Mouse (Mus musculus) thymus, postnatal 14 days (tissue): Measurements from ENCODE around the gene Aldh1l1.

Source experiments
- DNase-seq: peaks from one replicate; pipeline ENCODE4 v3.0.0; 2021

Aldh1l1 gene

GRCm38 (mm10) chr6:90509085-90509484, 22.9 kb downstream of the Aldh1l1 start:
- DNase-seq = no peak

GRCm38 (mm10) chr6:90512416-90512815, 26.2 kb downstream of the Aldh1l1 start:
- DNase-seq = no peak

DNA sequence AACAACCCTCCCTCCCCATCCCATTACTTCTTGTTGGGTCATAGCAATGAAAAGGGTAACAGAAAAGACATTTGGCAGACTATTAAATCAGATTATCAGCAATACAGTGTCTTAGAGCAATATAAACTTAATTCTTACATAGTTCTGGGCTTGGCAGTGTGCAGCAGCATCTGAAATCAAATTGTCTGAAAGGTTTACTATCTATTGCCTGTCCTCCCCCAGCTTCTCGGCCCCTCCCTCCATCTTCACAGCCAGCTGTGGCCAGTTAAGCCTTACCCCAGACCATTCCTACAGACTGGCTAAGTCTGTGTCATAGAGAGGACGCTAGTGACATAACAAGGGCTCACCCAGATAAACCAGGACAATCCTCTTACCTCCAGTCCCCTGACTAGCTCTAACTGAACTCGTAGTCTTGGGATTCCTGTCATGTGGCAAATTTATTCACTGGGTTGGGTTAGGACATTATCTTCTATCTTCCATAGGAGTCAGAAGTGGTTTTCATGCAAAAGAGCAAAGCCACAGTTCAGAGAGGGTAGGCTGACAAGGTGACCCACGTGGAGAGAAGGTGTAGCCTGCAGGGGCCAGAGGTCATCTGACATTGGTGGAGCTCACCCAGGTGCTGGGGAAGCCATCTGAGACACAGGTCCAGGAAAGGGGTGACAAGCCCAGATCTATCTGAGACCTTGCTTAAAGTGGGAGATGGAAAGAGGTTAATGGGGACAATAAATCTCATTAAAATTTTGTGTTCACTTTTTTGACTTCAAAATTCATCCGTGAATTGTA, 27.0 kb downstream of the Aldh1l1 start:
- no peak for DNase-seq

DNA sequence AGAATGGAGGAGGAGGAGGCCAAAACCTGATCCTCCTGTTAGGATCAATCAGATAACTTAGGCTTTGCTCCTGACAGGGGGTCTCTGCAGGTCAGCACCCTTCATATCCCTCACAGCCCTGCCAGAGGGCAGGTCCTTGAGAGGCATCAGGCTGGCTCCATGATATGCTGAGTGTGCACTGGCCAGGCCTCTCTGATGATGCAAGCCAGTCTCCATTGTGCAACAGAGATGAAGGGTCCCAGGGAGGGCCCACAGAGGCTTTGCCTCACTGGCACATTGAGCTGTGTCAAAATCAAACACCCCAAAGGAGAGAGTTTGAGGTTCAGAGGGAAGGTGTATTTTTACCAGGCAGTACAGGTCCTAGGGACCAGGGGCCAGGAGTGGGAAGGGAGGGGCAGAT, 28.1 kb downstream of the Aldh1l1 start:
- DNase-seq = no peak

DNA sequence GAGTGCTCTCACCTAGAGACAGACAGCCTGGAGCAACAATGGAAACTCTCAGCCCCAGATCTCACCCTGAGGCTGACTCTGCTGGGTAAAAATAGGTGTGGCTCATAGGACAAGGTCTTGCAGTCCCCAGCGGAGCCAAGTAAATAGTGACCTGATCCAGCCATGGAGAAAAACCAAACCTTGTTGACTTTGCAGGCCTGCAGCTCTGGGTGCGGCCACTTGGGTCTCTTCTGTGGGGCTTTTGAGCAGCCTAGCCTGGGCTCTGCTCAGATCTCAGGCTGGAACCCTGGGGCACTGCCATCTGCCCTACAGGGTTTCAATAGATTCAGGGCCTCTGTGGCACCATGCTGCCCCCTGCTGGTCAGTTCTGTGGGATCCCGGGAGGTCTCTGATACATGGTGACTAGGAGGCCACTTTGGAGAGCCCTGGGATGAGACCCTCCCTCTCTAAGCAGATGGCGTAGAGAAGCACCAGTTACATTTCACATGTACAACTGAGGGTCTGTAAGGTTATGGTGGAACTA, 28.7 kb downstream of the Aldh1l1 start:
- peak; percentile 60 for DNase-seq

DNA sequence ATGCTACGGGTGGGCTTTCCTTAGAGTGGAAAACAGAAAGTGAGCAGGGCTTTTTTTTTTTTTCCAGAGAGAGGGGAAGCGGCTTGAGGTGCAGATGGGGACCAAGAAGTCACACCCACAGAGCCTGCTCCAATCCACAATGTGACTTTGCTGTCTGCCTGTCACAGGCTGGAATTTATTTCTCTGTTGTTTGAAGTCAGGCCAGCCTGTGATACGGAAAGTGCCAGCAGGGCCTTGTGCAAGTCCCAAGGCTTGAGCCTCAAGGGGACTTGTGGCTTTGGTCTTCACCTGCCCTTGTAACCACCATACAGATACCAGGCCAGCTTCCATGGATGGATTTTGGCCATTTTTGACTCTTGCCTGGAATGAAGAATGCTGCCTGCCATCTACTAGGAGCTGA, 32.7 kb downstream of the Aldh1l1 start:
- no peak for DNase-seq

- no peak for DNase-seq
Observed at GRCm38 (mm10) chr6:90519375-90519774, 33.1 kb downstream of the Aldh1l1 start.

DNA sequence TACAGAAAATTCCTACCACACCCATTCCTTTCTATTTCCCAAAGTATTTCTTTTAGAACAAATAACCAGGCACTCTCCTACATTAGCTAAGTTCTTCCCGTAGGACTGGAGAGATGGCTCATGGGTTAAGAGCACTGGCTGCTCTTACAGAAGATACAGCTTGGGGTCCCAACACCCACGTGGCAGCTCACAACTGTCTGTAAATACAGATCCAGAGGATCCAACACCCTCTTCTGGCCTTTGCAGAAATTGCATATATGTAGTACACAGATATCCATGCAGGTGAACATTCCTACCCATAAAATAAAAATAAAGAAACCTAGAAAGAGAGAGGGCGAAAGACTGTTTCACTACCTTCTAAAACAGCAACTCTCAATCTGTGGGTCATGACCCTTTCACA, 40.2 kb downstream of the Aldh1l1 start:
- DNase-seq = no peak

DNA sequence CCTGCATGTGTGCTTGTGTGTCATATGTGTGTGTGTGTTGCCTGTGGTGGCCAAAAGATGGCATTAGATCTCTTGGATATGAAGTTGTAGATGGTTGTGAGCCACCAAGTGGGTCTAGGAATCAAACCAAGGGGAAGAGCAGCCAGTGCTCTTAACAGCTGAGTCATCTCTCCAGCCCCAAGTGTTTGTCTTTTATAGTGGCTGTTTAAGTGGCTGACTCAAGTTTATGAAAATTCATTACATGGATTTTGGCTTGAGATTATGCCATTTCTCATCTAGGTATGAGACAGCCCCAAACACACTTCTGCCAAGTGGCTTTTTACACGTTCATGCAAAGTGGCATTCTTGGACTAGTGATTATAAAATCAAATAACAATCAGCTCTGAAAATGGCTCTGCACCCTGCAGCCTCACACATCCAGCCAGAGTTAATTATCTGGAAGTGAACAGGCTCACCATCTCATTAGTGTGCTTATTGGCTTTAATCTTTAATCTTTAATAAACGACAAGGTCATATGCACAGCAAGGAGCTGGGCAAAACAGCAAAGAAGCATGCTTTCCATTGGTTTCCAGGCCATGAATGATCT, 43.3 kb downstream of the Aldh1l1 start:
- DNase-seq = no peak

- no peak for DNase-seq
Observed at GRCm38 (mm10) chr6:90532575-90533190, 46.5 kb downstream of the Aldh1l1 start.

GRCm38 (mm10) chr6:90533505-90533904, 47.3 kb downstream of the Aldh1l1 start:
- DNase-seq = no peak

- no peak for DNase-seq
Observed at GRCm38 (mm10) chr6:90534701-90535475, 48.7 kb downstream of the Aldh1l1 start.

GRCm38 (mm10) chr6:90536824-90537223, 50.6 kb downstream of the Aldh1l1 start:
- DNase-seq = no peak

- DNase-seq = peak; percentile 84
Observed at GRCm38 (mm10) chr6:90537941-90538340, 51.7 kb downstream of the Aldh1l1 start.

DNA sequence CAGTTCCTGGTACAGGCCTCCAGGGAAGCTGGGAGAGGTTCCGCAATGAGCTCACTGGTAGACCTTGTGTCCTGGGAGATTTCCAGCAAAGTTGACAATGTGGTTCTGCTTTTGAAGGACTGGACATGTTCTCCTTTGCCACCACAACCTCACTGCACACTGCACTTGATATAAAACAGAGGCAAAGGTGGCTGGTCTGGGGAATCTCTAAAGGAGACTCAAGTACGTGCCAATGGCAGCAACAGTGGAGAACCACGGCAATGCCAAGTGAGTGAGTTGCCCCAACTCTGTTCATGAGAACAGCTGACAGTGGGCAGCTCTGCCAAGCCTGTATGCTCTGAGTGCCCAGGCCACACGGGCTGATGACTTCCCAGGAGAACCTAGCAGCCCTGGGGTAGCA, 53.0 kb downstream of the Aldh1l1 start:
- DNase-seq = no peak

DNA sequence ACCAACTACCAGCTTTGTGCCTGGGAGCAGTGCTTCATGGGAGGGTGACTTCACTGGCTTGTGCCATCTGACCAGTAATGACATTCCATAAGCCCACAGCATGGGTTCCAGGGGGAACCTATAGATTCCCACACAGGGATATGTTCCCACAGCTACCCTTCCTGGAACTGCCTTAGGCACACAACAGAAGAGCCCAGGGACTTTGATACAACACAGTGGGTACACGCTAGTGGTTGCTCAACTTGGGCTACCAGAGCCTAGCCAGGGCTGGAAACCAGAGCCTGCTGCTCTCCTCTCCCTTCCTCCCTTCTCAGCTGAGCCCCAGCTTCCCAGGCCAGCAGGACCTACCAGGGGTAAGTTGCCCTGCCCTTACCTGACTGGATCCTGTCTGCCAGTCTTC, 54.3 kb downstream of the Aldh1l1 start:
- DNase-seq = no peak

- no peak for DNase-seq
Observed at GRCm38 (mm10) chr6:90541367-90541772, 55.1 kb downstream of the Aldh1l1 start.

GRCm38 (mm10) chr6:90544433-90544832, 58.2 kb downstream of the Aldh1l1 start:
- DNase-seq = no peak

DNA sequence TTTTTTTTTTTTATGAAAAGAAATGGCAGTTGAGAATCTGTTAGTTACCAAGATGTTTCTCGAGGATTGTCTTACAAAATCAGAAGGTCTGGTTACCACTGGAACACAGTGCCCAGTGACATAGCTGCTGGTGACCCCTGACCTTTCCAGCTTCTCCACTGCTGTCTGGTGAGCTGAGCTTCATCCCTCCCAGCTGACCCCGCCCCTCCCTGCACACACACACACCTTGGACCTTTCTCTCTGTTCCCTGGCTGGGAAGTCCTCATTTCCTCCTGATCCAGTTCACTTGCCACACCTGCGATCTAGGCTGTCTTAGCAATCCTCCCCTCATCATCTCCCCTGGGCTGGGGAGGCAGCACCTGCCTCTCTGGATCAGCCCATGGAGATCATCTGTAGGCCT, 60.0 kb downstream of the Aldh1l1 start:
- no peak for DNase-seq

DNA sequence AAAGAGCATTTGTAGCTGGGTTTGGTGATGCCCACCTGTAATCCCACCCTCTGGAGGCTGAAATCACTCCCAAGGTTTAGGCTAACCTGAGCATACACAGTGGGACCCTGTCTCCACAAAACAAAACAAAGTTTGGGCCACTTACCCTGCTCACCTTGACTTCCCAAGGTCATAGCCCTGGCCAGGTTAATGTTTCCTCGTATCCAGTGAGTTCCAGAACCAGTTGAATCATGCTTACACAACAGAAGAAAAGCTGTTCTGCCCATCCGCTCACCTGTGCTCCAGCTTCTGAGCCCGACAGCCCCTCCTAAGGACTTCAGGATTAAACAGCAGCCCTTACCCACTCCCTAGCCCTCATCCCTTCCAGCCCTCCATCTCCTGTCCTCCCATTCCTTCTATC, 60.8 kb downstream of the Aldh1l1 start:
- DNase-seq = no peak

DNA sequence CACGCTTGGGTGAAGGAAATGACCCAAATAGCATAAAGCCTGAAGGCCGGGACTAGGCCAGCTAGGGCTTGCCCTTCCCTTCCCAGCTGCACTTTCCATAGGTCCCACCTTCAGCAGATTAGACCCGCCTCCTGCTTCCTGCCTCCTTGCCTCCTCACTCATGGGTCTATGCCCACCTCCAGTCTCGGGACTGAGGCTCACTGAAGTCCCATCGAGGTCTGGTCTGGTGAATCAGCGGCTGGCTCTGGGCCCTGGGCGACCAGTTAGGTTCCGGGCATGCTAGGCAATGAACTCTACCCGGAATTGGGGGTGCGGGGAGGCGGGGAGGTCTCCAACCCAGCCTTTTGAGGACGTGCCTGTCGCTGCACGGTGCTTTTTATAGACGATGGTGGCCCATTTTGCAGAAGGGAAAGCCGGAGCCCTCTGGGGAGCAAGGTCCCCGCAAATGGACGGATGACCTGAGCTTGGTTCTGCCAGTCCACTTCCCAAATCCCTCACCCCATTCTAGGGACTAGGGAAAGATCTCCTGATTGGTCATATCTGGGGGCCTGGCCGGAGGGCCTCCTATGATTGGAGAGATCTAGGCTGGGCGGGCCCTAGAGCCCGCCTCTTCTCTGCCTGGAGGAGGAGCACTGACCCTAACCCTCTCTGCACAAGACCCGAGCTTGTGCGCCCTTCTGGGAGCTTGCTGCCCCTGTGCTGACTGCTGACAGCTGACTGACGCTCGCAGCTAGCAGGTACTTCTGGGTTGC, 64.1 kb downstream of the Aldh1l1 start:
- DNase-seq = peak; percentile 13

GRCm38 (mm10) chr6:90551251-90551650, 65.0 kb downstream of the Aldh1l1 start:
- DNase-seq = no peak

DNA sequence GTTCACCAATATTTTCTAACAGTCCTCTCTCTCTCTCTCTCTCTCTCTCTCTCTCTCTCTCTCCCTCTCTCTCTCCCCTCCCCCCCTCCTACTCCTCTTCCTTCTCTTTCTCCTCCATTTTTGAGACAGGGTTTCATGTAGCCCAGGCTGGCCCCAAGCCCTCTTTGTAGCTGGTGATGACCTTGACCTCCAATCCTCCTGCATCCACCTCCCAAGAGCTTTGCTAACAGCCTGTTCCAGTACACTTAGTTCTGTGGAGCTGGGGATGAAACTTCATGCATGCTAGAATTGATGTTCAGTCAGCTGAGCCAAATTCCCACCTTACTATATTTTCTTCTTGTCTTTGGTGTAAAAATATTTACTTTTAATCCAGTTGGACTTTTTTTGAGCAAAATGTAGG, 67.0 kb downstream of the Aldh1l1 start:
- no peak for DNase-seq
